1 mouse cellular context compared by ENCODE assay signal in genomic region chr5:3597171-3597570, GRCm38 (mm10).
TF ChIP-seq lines count a peak whose summit lies in the region.

No protein-coding gene starts in this region.

TF ChIP-seq in CH12.LX, 34 proteins besides CTCF, POLR2A, EP300 and RAD21:
- TF ChIP-seq TBP (conservative IDR thresholded peaks at IDR 0.05; ENCODE audit: low read depth, low read length) = no peak
- TF ChIP-seq KAT2A (IDR thresholded peaks at IDR 0.05; ENCODE audit: insufficient replicate concordance, low read length) = no peak
- no peak for TF ChIP-seq BHLHE40 (IDR thresholded peaks at IDR 0.05; ENCODE audit: low read depth, low read length)
- TF ChIP-seq TCF12 (IDR thresholded peaks at IDR 0.05; ENCODE audit: low read depth, low read length) = no peak
- no peak for TF ChIP-seq ZKSCAN1 (IDR thresholded peaks at IDR 0.05; ENCODE audit: borderline replicate concordance, low read depth, low read length)
- no peak for TF ChIP-seq MEF2A (IDR thresholded peaks at IDR 0.05; ENCODE audit: borderline replicate concordance, low read depth, low read length)
